Mouse (Mus musculus): Measurements from ENCODE around the gene Slc48a1. TPM values are rescaled to one million over a fixed set of nuclear protein-coding genes. Genes with fewer than 3 reads are reported as not detected.

Gene Slc48a1
- polyA plus RNA-seq, 1 experiment = 117 TPM

GRCm38 (mm10) chr15:97787799-97788667, 9.7 kb downstream of the Slc48a1 start:
- WGBS = 61% methylated on average over 19 of the region's 19 CpGs
- Histone ChIP-seq H3K27ac (ENCODE audit: insufficient read depth, low read length) (peak overlapping the region; percentile 39; the same call in 1 of the 2 replicates), H3K27me3 (ENCODE audit: control insufficient read depth, insufficient read depth, low read length) (no peaks in the 10 kb centered on the region), H3K4me3 (ENCODE audit: extremely low read depth, insufficient read depth, insufficient read length) (no peak overlapping the region), H3K36me3 (ENCODE audit: control insufficient read depth, insufficient read depth, low read length) (peaks cover 6% of the 10 kb centered on the region), H3K4me1 (ENCODE audit: control insufficient read depth, insufficient read depth, insufficient read length) (peaks cover 6% of the 10 kb centered on the region; the same call in 1 of the 2 replicates)
- TF ChIP-seq CTCF (IDR thresholded peaks at IDR 0.05; ENCODE audit: extremely low read depth, insufficient read depth, insufficient read length, insufficient replicate concordance) = no peak
- no peak for TF ChIP-seq POLR2A (IDR thresholded peaks at IDR 0.05; ENCODE audit: low read depth, low read length)
- no peak for DNase-seq (ENCODE audit: low read depth in 1 of 2, low spot score in 2 of 2)

GRCm38 (mm10) chr15:97788821-97789220, 10.5 kb downstream of the Slc48a1 start:
- H3K27me3 ChIP-seq (ENCODE audit: control insufficient read depth, insufficient read depth, low read length) = no peaks in the 10 kb centered on the region
- peaks cover 6% of the 10 kb centered on the region; the same call in 1 of the 2 replicates for H3K4me1 ChIP-seq (ENCODE audit: control insufficient read depth, insufficient read depth, insufficient read length)
- TF ChIP-seq POLR2A (IDR thresholded peaks at IDR 0.05; ENCODE audit: low read depth, low read length) = no peak
- no peak for TF ChIP-seq CTCF (IDR thresholded peaks at IDR 0.05; ENCODE audit: extremely low read depth, insufficient read depth, insufficient read length, insufficient replicate concordance)
- DNase-seq (ENCODE audit: low read depth in 1 of 2, low spot score in 2 of 2) = no peak
- H3K36me3 ChIP-seq (ENCODE audit: control insufficient read depth, insufficient read depth, low read length) = peaks cover 10% of the 10 kb centered on the region
- H3K27ac ChIP-seq (ENCODE audit: insufficient read depth, low read length) = peak overlapping the region; percentile 39
- 59% methylated on average over 6 of the region's 6 CpGs for WGBS
- H3K4me3 ChIP-seq (ENCODE audit: extremely low read depth, insufficient read depth, insufficient read length) = no peak overlapping the region

GRCm38 (mm10) chr15:97789761-97790505, 11.6 kb downstream of the Slc48a1 start:
- no peaks in the 10 kb centered on the region for H3K27me3 ChIP-seq (ENCODE audit: control insufficient read depth, insufficient read depth, low read length)
- peak in 1 of 2 experiments; percentile 38 for DNase-seq (ENCODE audit: low read depth in 1 of 2, low spot score in 2 of 2)
- H3K4me1 ChIP-seq (ENCODE audit: control insufficient read depth, insufficient read depth, insufficient read length) = peaks cover 4% of the 10 kb centered on the region; the same call in 1 of the 2 replicates
- TF ChIP-seq CTCF (IDR thresholded peaks at IDR 0.05; ENCODE audit: extremely low read depth, insufficient read depth, insufficient read length, insufficient replicate concordance) (peak; percentile 85), POLR2A (IDR thresholded peaks at IDR 0.05; ENCODE audit: low read depth, low read length) (no peak)
- WGBS = 63% methylated on average over 20 of the region's 20 CpGs
- H3K27ac ChIP-seq (ENCODE audit: insufficient read depth, low read length) = no peak overlapping the region
- H3K4me3 ChIP-seq (ENCODE audit: extremely low read depth, insufficient read depth, insufficient read length) = no peak overlapping the region
- H3K36me3 ChIP-seq (ENCODE audit: control insufficient read depth, insufficient read depth, low read length) = peaks cover 14% of the 10 kb centered on the region

GRCm38 (mm10) chr15:97791126-97791700, 12.9 kb downstream of the Slc48a1 start:
- TF ChIP-seq CTCF (IDR thresholded peaks at IDR 0.05; ENCODE audit: extremely low read depth, insufficient read depth, insufficient read length, insufficient replicate concordance) (no peak), POLR2A (IDR thresholded peaks at IDR 0.05; ENCODE audit: low read depth, low read length) (no peak)
- 93% methylated on average over 11 of the region's 11 CpGs for WGBS
- H3K27ac ChIP-seq (ENCODE audit: insufficient read depth, low read length) = no peak overlapping the region
- H3K36me3 ChIP-seq (ENCODE audit: control insufficient read depth, insufficient read depth, low read length) = peaks cover 22% of the 10 kb centered on the region
- no peaks in the 10 kb centered on the region for H3K27me3 ChIP-seq (ENCODE audit: control insufficient read depth, insufficient read depth, low read length)
- peaks cover 3% of the 10 kb centered on the region; the same call in 1 of the 2 replicates for H3K4me1 ChIP-seq (ENCODE audit: control insufficient read depth, insufficient read depth, insufficient read length)
- no peak for DNase-seq (ENCODE audit: low read depth in 1 of 2, low spot score in 2 of 2)
- no peak overlapping the region for H3K4me3 ChIP-seq (ENCODE audit: extremely low read depth, insufficient read depth, insufficient read length)

GRCm38 (mm10) chr15:97793386-97794153, 15.2 kb downstream of the Slc48a1 start:
- WGBS = 93% methylated on average over 18 of the region's 18 CpGs
- Histone ChIP-seq H3K27me3 (ENCODE audit: control insufficient read depth, insufficient read depth, low read length) (no peaks in the 10 kb centered on the region), H3K36me3 (ENCODE audit: control insufficient read depth, insufficient read depth, low read length) (peaks cover 39% of the 10 kb centered on the region), H3K4me1 (ENCODE audit: control insufficient read depth, insufficient read depth, insufficient read length) (no peaks in the 10 kb centered on the region; the same call in 1 of the 2 replicates), H3K4me3 (ENCODE audit: extremely low read depth, insufficient read depth, insufficient read length) (no peak overlapping the region), H3K27ac (ENCODE audit: insufficient read depth, low read length) (no peak overlapping the region)
- DNase-seq (ENCODE audit: low read depth in 1 of 2, low spot score in 2 of 2) = no peak
- TF ChIP-seq POLR2A (IDR thresholded peaks at IDR 0.05; ENCODE audit: low read depth, low read length) = no peak
- no peak for TF ChIP-seq CTCF (IDR thresholded peaks at IDR 0.05; ENCODE audit: extremely low read depth, insufficient read depth, insufficient read length, insufficient replicate concordance)

- Histone ChIP-seq H3K27me3 (ENCODE audit: control insufficient read depth, insufficient read depth, low read length) (no peaks in the 10 kb centered on the region), H3K36me3 (ENCODE audit: control insufficient read depth, insufficient read depth, low read length) (peaks cover 41% of the 10 kb centered on the region), H3K27ac (ENCODE audit: insufficient read depth, low read length) (no peak overlapping the region), H3K4me3 (ENCODE audit: extremely low read depth, insufficient read depth, insufficient read length) (no peak overlapping the region), H3K4me1 (ENCODE audit: control insufficient read depth, insufficient read depth, insufficient read length) (no peaks in the 10 kb centered on the region)
- 79% methylated on average over 5 of the region's 5 CpGs for WGBS
- no peak for DNase-seq (ENCODE audit: low read depth in 1 of 2, low spot score in 2 of 2)
- TF ChIP-seq POLR2A (IDR thresholded peaks at IDR 0.05; ENCODE audit: low read depth, low read length) = no peak
- no peak for TF ChIP-seq CTCF (IDR thresholded peaks at IDR 0.05; ENCODE audit: extremely low read depth, insufficient read depth, insufficient read length, insufficient replicate concordance)
Measured at GRCm38 (mm10) chr15:97794268-97794667, 15.9 kb downstream of the Slc48a1 start.
